Mouse (Mus musculus) adrenal gland, adult 2 months (tissue): ENCODE data around the gene B3gnt5. TPM values are rescaled to one million over a fixed set of nuclear protein-coding genes. Genes with fewer than 3 reads are reported as not detected.
A peak's percentile ranks its signal among the peaks of the same experiment; 100 is the strongest.
"Not testable (repeated sequence)": the region's sequence is repeated elsewhere in the genome, so short reads cannot be mapped to it uniquely, and the experiment has no call there.

Experiments
- DNase-seq: peaks from one replicate; pipeline ENCODE4 v3.0.0; 2021
- long read RNA-seq: library from polyadenylated mRNA; stranded (forward); transcript quantifications from one replicate; pipeline ENCODE4 v2.0.0, GENCODE M21; 2021
- polyA plus RNA-seq: library from polyadenylated mRNA; depleted of rRNA; stranded (reverse); fragments of >200 nt; gene quantifications from 2 replicates; pipeline ENCODE4 v1.2.3, GENCODE M21; 2012; rRNA removed
- total RNA-seq, 2 experiments: library from RNA; stranded (reverse); gene quantifications; 2 replicates each; pipeline ENCODE4 v1.2.3; 2021

The B3gnt5 gene
- total RNA-seq = under 1 TPM; 0.24 to 0.75 TPM
- polyA plus RNA-seq = 0.15 TPM in 1 of 2 replicates, not detected in the other
- long read RNA-seq = 0 reads

DNA sequence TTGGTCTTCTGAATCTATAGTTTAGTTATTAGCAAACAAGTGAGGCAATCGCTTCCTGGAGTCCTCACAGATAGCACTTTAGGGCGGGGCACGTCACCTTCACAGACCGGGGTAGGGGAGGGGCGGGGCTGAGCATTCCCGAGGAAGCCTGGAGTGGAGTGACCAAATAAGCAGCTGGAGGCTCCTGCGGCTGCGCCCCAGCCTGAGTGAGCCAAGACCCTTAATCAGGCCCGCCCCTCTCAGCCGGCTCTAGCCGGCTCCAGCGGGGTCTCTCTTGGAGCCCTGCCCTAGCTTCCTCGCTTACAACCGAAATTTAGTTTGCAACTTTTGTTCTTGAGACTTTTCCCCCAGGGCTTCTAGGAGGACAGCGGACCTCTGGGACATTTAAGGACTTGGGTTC is at the start of gene B3gnt5:
TSS of gene B3gnt5 (plus strand) at position 135 of the 400 bp plus-strand sequence.
- peak; percentile 31 for DNase-seq

DNA sequence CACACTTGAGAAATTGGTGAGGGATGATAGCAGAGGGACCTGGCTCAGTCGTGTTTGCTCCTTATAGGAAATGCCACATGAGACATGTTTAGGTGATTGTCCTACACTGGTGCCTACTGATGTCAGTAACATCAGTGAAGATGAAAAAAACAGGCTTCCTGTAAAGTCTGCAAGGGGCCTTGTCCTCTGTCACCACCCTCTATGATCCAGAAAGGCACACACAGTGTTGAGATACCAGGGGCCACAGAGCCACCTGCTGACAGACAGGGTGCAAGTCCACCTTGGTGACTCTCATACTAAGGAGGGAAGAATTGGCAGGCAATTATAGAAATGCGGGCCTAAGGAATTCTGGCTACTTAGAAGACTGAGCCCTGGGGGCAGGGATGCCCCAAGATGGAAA is 39.0 kb upstream of the B3gnt5 start:
- DNase-seq = no peak

DNA sequence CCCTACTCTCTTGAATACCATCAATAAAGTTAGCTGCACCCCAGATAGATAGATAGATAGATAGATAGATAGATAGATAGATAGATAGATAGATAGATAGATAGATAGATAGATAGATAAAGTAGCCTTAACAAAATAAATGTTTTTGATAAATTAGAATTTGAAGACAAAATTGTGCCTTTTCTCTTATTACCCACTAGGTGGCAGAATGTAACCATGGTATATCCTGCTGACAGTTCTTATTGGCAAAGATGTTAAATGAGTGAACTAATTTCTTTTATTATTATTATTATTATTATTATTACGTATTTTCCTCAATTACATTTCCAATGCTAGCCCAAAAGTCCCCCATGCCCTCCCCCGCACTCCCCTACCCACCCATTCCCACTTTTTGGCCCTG is 35.9 kb upstream of the B3gnt5 start:
- DNase-seq = not testable (repeated sequence)

DNA sequence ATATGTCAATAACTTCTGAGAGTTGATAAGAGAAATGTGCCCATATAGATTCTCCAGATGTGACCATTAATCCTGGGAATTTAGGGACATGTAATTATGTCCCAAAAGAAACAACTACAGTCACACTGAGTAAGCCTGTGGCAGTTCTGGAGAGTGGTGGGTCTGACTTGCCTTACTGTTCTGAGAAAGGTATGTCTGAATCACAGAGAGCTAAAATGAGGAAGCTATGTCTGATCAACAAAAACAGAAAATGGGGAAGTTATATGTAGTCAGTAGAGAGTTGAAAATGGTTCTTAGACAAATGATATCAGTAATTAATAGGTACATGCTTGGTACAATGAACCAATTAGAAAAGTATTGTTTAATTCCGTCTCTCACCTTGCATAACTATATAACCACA is 27.1 kb upstream of the B3gnt5 start:
- no peak for DNase-seq

DNA sequence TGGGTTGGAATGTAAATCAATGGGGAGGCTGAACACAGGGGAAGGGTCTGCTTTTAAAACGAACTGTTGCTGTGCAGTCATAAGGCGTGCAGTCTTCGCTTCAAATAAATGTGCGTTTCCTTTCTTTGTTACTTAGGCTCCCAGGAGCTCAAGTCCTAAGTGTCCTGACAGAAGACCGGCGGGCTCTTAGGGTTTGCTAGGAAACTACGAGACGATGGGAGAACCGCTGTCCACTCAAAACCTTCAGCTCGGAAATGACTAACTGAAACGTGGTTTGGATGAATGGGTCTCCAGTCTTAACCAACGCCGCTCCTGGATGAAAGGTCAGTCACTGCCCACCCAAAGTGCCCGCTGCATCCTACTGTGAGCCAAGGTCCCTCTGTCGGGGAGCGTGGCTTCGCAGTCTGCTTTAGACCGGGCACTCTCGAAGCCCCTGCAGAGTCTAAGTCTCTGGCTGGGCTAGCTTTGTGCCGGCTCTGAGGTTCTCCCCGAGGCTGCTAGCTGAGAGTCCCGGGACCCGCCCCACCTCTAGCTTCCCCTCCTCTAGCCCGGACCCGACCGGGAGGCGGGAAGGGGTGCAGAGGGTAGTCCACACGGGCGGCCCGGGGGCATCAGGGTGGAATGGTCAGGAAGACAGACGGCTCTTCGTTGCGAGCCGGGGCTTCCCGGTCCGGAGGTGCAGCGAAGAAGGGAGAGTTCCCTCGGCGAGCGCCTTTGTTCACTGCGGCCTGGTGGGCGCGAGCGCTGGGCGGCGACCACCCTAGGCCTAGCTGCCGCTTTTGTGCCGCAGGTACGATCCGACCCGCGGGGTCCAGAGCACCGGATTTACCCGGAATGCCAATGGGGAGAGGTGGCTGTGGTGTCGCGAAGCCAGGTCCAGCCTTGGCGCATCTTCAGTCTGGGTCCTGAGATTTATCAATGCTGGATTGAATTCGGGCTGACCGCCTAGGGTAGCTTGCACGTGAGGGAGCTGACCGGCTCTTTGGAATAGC is 793 bp downstream of the B3gnt5 start:
- DNase-seq = peak; percentile 10

DNA sequence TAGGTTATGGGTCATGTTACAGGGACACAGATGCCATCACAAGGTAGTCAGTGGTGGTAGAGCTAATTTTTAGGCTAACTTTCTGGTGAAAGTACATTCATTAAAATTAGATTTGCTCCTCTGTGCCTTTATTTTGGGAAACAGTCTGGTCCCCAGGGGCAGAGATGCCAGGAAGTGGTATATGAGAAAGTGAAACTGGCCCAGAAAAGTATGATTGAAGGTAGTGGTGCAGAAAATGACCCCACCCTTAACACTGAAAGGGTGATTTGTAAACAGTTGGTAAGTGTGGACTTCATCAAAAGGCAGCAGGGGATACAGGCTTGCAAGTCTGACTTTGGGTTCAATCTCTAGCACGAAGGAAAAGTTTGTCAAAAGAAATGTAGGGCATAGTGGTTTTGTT is 1.7 kb downstream of the B3gnt5 start:
- no peak for DNase-seq

DNA sequence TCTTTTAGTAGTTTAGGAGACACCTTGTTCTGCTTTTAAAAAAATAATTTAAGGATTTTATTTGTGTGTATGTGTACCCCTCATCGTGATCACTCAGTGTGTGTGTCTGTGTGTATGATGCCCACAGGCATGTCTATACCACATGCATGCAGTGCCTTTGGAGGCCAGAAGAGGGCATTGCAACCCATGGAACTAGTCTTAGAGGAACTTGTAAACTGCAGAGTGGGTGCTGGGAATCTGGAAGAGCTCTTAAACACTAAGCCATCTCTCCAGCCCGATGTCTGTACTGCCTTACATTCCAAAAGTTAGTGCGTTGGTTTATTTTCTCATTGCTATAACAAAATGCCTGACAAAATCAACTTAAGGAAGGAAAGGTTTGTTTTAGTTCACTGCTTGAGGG is 6.1 kb downstream of the B3gnt5 start:
- no peak for DNase-seq

DNA sequence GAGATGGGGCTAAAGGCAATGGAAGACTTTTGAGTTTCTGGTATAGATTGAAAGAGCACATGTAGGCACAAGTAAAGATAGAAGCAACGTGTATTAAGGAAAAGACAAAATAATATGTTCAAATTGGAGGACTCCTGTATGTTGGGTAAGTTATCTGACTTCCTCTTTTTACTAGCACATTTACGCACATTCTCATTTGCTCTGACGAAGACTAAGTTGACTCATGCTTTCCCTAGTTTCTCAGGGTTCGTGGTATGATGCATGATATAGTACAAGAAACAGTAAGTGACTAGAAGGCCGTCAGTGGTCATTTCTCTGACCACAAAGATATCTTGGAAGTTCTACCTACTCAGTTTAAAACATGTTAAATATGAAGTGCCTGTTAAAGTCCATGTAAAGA is 8.0 kb downstream of the B3gnt5 start:
- DNase-seq = no peak

DNA sequence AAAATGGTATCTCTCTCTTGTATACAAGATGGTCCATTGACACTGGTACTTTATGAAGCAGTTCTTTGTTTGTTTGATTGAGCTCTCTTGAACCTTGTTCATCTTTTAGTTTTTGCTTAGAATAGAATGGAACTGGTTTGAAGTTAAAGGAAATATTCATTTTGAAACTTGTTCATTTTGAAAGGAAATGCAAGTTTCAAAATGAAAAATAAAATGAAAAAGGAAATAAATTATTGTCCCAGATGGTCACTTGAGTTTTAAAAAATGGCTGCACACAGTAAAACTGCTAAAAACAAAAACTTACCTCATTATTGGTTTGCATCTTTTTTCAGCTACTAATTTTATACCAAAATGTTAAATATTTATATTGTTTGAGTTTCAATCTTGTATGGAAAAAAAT is 12.0 kb downstream of the B3gnt5 start:
- DNase-seq = no peak

DNA sequence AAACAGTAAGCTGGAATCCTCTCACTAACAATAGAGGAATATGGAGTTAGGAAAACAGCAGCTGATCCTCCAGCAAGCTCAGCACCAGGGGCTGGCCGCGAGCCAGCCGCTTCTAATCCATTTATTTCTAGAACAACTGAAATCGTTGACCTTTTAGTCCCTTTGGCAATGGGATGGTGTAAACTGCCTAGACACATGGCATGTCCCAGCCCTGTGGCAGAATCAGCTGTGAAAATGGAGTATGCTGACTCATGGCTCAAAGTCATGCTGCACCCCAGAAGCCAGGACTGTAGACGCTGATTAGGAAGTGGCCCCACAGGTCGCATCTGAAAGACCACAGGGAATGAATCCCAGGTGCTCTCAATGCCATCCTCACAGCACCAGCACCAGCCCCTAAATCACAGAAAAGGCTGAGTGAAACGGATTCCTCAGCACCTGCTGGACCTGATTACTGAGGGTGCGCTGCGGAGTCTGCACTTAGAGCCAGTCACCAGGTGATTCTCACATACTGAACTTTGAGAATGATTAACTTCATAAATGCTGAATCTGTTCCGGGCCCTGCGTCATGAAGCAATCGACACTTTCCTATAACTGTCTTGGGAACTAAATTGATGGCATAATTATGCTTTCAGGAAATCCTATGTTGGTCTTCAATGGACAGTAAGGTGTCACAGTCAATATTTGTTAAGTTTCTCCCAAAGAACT is 26.5 kb downstream of the B3gnt5 start:
- peak; percentile 1 for DNase-seq

DNA sequence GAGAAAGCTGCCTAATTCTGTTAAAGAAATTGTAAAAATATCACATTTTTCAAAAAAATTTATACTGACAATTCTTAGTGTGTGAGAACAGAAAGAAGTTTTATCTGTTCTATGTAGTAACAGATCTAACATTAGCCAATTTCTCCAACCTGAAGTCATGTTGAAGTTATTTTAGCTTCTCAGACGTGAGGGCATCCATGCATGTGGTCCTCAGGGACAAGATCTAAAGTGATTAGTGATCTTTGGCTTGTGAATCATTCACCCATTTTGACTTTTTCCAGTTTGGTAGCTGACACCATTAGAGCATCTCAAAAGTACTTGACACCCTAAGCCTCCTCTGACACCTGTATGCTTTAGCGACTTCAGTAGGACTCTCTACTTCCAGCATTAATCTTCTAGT is 29.9 kb downstream of the B3gnt5 start:
- DNase-seq = no peak

DNA sequence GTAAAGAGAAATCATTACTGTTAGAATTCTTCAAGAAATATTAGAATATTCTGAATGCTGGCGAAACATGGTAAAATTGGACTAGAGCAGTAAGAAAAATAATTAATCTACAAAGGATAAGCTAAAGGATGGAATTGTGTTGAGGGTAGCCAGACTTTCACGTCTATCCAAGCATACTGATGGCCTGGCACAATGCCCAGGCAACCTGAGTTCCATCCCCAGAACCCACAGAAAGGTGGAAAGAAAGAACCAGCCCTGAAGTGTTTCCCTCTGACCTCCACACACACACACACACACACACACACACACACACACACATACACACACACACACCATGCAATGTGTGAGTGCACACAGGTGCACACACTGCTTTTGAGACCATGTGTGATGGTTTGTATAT is 58.8 kb downstream of the B3gnt5 start:
- no peak for DNase-seq

Other genes with a start within 250 kb of the B3gnt5 start
- not detected for gene Olfr167, start 237.9 kb upstream of the B3gnt5 start, total RNA-seq
- not detected in 2 replicates for gene Olfr167, start 237.9 kb upstream of the B3gnt5 start, polyA plus RNA-seq
- gene Olfr168, start 224.7 kb upstream of the B3gnt5 start, total RNA-seq = not detected
- not detected in 2 replicates for gene Olfr168, start 224.7 kb upstream of the B3gnt5 start, polyA plus RNA-seq
- gene Olfr169, start 188.4 kb upstream of the B3gnt5 start, total RNA-seq = not detected
- gene Olfr169, start 188.4 kb upstream of the B3gnt5 start, polyA plus RNA-seq = not detected in 2 replicates
- not detected for gene Olfr170, start 148.3 kb upstream of the B3gnt5 start, total RNA-seq
- gene Olfr170, start 148.3 kb upstream of the B3gnt5 start, polyA plus RNA-seq = not detected in 2 replicates
- gene Olfr171, start 130.3 kb upstream of the B3gnt5 start, total RNA-seq = not detected
- gene Olfr171, start 130.3 kb upstream of the B3gnt5 start, polyA plus RNA-seq = not detected in 2 replicates
- gene Lamp3, start 53.8 kb upstream of the B3gnt5 start, total RNA-seq = under 1 TPM in 1 of 2 experiments, not detected in 1; 0.10 TPM
- not detected in 2 replicates for gene Lamp3, start 53.8 kb upstream of the B3gnt5 start, polyA plus RNA-seq
- 1 to 10 TPM; 3.7 to 6.3 TPM for gene Klhl6, start 222.8 kb downstream of the B3gnt5 start, total RNA-seq
- gene Klhl6, start 222.8 kb downstream of the B3gnt5 start, polyA plus RNA-seq = 1.5 TPM in 2 replicates